Mouse (Mus musculus): Measurements from ENCODE around the gene Fbxw11.

DNA sequence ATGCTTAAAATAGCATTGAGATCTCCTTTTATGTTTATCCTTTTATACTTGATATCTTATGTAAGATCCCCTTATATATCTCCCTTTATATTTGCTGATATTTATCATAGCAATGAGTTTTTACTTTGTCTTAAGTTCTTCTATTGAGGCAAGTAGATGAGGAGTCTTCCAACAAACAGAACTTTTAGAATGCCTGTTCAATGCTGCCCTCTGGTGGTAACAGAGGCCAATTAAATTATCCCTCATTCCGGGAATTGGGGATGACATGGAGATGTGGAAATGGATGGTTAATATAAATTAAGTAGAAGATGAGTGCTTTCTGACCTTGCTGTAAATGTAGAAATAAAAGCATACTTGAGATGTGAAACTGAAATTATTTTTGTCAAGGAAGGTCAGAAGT is 67.0 kb downstream of the Fbxw11 start:
- peak; percentile 90 for TF ChIP-seq CTCF (IDR thresholded peaks at IDR 0.05; ENCODE audit: low read depth)
- TF ChIP-seq EP300 (IDR thresholded peaks at IDR 0.05; ENCODE audit: low read depth): no peak

All from liver, postnatal 0 days (tissue).